Mouse (Mus musculus): ENCODE data around the gene Rpl11. TPM values are rescaled to one million over a fixed set of nuclear protein-coding genes. Genes with fewer than 3 reads are reported as not detected.
"Not testable (repeated sequence)": the region's sequence is repeated elsewhere in the genome, so short reads cannot be mapped to it uniquely, and the experiment has no call there.

Gene Rpl11
- polyA plus RNA-seq, 1 experiment from 2014 or later = 390 TPM

DNA sequence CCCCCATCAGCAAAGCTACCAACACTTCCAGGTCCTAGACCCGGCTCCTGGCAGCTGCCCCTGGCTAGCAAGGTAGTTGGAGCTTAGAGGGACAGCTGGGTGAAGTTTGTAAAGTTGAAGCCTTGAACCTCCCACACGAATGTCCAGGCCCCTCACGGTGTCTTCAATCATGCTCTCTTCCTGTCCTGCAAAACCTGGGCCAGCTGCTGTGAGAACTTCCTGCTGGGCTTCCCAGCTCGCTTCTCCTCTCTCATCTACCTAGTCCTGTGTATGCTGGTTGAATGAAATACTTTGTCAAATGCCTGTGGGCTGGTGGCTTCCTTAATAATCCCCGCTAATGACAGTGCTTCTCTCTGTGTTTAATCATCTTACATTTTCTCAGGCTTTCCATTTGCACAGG is 35.1 kb upstream of the Rpl11 start:
- DNase-seq (ENCODE audit: low spot score) = no peak
- Histone ChIP-seq H3K4me1 (peaks cover 14% of the 10 kb centered on the region), H3K36me3 (no peaks in the 10 kb centered on the region), H3K9me3 (no peaks in the 10 kb centered on the region), H3K4me3 (no peak overlapping the region), H3K27me3 (ENCODE audit: insufficient read depth, poor library complexity, severe bottlenecking) (peaks cover 15% of the 10 kb centered on the region; the same call in 1 of the 2 replicates), H3K27ac (no peak overlapping the region)
- 73% methylated on average over 5 of the region's 5 CpGs for WGBS

DNA sequence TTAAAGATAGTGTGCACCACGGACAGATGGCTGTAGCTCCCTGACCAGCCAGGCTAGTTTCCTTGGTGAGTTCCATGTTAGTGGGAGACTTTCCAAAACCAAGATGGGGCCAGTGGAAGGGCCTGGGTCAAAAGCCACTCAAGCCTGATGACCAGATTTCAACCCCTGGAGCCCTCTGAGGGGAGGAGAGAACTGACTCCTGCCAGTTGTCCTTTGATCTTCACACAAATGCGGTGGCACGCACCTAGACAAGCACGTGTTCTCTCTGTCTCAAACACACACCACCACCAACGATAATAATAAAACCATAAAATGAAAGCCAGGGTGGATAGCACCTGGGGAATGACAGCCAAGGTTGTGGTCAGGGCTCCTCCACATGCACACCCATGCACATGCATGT is 34.0 kb upstream of the Rpl11 start:
- Histone ChIP-seq H3K36me3 (no peaks in the 10 kb centered on the region), H3K27me3 (ENCODE audit: insufficient read depth, poor library complexity, severe bottlenecking) (peaks cover 25% of the 10 kb centered on the region), H3K4me3 (no peak overlapping the region), H3K9me3 (no peaks in the 10 kb centered on the region), H3K27ac (no peak overlapping the region), H3K4me1 (peaks cover 17% of the 10 kb centered on the region)
- 90% methylated on average over 5 of the region's 5 CpGs for WGBS
- no peak for DNase-seq (ENCODE audit: low spot score)

DNA sequence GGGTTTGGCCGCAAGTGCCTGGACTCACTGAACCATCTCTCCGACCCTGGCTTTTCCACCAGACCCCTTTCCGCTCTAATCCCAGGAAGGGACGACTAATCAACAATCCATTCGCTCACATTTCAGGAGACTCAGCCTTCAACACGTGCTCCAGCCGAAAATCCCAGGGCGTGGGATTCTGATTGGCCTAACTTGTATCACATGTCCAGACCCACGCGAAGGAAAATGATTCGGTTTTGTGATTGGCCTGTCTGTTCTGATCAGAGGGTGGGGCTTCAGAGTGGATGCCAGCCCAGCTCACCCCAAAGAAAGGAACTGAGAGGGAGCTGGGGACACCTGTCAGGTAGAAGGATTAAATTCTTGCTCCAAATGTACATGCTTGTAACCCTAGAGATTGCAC is 31.6 kb upstream of the Rpl11 start:
- Histone ChIP-seq H3K36me3 (no peaks in the 10 kb centered on the region), H3K27ac (no peak overlapping the region), H3K27me3 (ENCODE audit: insufficient read depth, poor library complexity, severe bottlenecking) (peaks cover 50% of the 10 kb centered on the region), H3K4me1 (peaks cover 25% of the 10 kb centered on the region), H3K4me3 (no peak overlapping the region), H3K9me3 (no peaks in the 10 kb centered on the region)
- no peak for DNase-seq (ENCODE audit: low spot score)
- 89% methylated on average over 11 of the region's 11 CpGs for WGBS

DNA sequence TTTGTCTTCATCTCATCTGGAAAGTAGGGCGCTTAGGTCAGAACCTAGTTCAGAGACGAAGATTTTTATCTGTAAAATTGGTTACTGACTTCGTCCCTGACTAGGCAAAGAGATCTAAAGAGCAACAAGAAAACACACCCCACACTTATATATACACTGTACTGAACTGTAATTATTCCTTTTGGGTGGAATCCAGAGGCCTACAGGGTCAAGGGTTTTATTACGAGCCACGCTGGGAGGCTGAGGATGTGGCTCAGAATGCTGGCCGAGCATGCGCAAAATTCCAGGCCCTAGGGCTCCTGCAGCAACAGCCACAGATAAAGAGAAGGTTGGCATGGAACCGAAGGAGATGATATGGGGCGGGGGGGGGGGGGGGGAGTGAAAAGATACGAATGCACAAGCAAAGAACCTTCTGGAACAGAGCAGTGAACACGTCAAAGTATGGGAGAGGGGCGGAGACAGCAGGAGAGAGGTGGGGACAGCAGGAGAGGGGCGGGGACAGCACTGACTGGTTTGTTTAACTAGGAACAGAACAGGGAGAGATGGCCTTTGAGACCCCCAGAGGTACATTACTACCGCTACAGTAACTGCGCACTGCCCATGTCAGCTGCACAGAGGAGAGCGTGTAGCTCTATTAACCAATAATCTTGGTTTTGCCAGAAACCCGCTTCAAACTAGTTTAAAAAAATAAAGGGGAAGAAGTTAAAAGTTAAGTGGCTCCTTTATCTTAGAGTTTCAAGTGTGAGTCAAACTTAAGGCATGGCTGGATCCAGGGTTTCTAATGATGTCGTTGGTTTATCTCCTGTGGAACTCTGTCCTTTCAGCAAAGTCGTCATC is 30.3 kb upstream of the Rpl11 start:
- Histone ChIP-seq H3K4me1 (peaks cover 13% of the 10 kb centered on the region), H3K27ac (no peak overlapping the region; the same call in 1 of the 2 replicates), H3K9me3 (no peaks in the 10 kb centered on the region), H3K27me3 (ENCODE audit: insufficient read depth, poor library complexity, severe bottlenecking) (peaks cover 52% of the 10 kb centered on the region), H3K36me3 (no peaks in the 10 kb centered on the region), H3K4me3 (no peak overlapping the region)
- WGBS = 68% methylated on average over 19 of the region's 19 CpGs
- DNase-seq (ENCODE audit: low spot score) = no peak

DNA sequence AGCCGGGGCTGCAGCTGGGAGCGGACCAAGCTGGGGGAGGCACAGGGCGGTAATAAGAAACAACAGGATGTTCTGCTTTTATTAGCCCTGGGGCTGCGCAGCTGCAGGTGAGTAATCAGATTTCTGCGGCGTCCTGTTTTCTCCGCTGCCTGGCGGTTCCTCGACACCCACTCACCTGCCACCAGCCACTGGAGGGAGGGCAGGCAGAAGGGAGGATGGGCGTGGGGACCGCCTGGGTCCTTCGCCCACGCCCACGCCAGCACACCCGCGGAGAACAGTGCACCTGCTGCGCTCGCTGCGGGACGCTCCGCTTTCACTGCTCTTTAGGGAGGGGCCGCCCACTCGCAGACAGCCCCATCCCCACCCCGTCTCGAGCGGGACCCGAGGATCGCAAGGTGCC is 28.5 kb upstream of the Rpl11 start:
- Histone ChIP-seq H3K27me3 (ENCODE audit: insufficient read depth, poor library complexity, severe bottlenecking) (peaks cover 46% of the 10 kb centered on the region), H3K4me3 (peak overlapping the region; percentile 49), H3K36me3 (no peaks in the 10 kb centered on the region), H3K9me3 (no peaks in the 10 kb centered on the region), H3K27ac (peak overlapping the region; percentile 53), H3K4me1 (peaks cover 21% of the 10 kb centered on the region)
- DNase-seq (ENCODE audit: low spot score) = no peak
- WGBS = 5% methylated on average over 28 of the region's 28 CpGs

DNA sequence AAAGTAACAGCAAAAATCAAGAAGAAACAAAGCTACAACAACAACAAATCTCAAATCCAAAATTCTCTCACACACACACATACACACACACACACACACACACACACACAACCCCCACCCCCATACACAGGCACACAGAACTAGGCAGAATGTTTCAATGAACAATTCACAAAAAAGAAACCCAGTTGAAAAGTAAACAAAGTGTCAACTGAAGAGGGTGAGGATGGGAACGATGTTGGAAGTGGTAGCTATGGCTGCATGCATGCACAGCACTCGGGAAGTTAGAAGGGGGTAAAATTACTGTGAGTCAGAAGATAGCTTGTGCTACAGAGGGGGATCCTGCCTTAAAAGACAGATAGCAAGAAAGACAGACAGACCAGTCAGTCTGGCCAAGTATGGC is 25.4 kb upstream of the Rpl11 start:
- Histone ChIP-seq H3K36me3 (no peaks in the 10 kb centered on the region), H3K9me3 (no peaks in the 10 kb centered on the region), H3K4me1 (peaks cover 21% of the 10 kb centered on the region), H3K27me3 (ENCODE audit: insufficient read depth, poor library complexity, severe bottlenecking) (peaks cover 43% of the 10 kb centered on the region), H3K4me3 (no peak overlapping the region), H3K27ac (no peak overlapping the region)
- 46% methylated on average over 2 of the region's 2 CpGs for WGBS
- no peak for DNase-seq (ENCODE audit: low spot score)

DNA sequence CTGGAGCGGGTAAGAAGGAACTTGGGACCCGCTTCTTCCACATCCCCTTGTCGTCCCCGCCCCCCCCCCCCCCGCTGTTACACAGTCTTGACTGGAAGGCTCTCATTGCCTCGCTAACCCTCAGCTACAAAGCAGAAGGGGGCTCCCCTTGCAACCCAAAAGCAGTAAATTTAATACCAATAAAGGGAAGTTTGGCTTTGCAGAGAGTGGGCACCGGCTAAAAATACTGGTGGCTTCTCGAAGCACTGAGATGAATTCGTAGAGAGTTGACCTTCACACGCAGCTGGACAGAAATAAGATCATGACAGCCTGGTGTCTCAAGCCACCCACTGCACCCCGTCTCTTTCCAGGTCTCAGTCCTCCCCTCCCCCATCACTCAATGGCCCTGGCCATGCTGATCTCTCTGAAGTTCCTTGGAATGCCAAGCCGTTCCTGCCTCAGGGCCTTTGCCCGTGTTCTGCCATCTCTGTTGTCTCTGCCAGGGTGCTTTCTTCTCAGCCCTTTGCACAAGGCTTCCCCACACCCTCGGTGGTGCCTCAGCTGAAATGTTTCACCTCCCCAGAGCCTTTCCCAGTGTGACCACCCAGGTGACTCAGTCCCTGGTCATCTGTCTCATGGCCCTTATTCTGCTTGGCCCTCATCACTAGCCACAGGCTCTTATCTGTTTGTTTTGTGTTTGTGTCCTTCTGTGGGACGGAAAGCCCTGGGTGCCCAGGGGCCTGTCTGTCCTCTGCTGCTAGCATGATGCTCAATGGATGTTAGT is 23.7 kb upstream of the Rpl11 start:
- WGBS = 58% methylated on average over 15 of the region's 15 CpGs
- peaks cover 15% of the 10 kb centered on the region for H3K4me1 ChIP-seq
- no peak overlapping the region for H3K4me3 ChIP-seq
- H3K27me3 ChIP-seq (ENCODE audit: insufficient read depth, poor library complexity, severe bottlenecking) = peaks cover 27% of the 10 kb centered on the region
- H3K27ac ChIP-seq = no peak overlapping the region
- no peaks in the 10 kb centered on the region for H3K36me3 ChIP-seq
- no peak for DNase-seq (ENCODE audit: low spot score)
- no peaks in the 10 kb centered on the region for H3K9me3 ChIP-seq

DNA sequence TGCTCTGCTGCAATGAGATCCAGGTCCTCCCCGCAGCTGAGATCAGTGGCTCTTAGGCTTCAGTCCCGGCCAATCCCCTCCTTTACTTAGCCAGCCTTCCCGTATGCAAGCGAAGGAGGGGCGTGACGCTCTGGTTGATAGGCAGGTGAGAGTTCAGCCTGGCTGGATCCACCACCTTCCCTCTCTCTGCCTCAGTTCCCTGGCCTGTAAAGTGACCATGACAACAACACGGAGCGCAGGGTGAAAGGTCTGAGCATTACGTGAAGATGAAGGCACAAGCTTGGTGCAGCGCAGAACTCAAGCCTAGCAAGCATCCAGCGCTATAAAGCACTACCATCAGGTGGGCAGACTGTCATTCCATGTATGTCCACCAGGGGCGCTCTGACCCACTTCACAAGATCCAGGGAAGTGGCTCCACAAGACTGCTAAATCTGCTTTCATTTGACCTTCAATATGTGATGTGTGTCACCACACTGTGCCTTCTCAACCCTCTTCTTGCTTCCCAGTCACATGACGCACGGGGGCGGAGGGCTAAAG is 18.0 kb upstream of the Rpl11 start:
- 3% methylated on average over 15 of the region's 15 CpGs for WGBS
- Histone ChIP-seq H3K9me3 (no peaks in the 10 kb centered on the region), H3K27me3 (ENCODE audit: insufficient read depth, poor library complexity, severe bottlenecking) (peaks cover 6% of the 10 kb centered on the region), H3K4me1 (peaks cover 29% of the 10 kb centered on the region), H3K36me3 (no peaks in the 10 kb centered on the region), H3K27ac (peak overlapping the region; percentile 59), H3K4me3 (peak overlapping the region; percentile 38)
- DNase-seq (ENCODE audit: low spot score) = peak; percentile 89

DNA sequence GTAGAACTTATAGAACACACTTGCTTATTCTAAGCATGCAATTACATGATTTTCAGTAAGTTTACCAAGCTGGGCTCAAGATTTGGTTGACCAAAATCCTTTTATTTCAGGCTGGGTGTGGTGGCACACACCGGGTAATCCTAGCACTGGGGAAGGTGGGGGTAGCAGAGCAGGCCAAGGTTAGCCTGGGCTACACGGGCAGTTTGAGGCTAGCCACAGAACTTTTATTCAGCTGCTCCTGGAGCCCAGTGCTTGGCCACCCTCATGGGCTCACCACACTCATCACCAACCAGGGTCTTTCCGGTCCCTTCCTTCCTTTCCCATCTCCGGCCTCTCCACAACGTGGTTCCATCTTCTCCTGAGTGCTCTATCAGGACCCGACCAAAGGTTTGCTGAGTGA is 17.4 kb upstream of the Rpl11 start:
- H3K27me3 ChIP-seq (ENCODE audit: insufficient read depth, poor library complexity, severe bottlenecking) = peaks cover 6% of the 10 kb centered on the region
- H3K4me1 ChIP-seq = peaks cover 29% of the 10 kb centered on the region
- no peaks in the 10 kb centered on the region for H3K9me3 ChIP-seq
- 49% methylated on average over 6 of the region's 6 CpGs for WGBS
- no peak overlapping the region for H3K4me3 ChIP-seq
- DNase-seq (ENCODE audit: low spot score) = no peak
- peak overlapping the region; percentile 59 for H3K27ac ChIP-seq
- no peaks in the 10 kb centered on the region for H3K36me3 ChIP-seq

DNA sequence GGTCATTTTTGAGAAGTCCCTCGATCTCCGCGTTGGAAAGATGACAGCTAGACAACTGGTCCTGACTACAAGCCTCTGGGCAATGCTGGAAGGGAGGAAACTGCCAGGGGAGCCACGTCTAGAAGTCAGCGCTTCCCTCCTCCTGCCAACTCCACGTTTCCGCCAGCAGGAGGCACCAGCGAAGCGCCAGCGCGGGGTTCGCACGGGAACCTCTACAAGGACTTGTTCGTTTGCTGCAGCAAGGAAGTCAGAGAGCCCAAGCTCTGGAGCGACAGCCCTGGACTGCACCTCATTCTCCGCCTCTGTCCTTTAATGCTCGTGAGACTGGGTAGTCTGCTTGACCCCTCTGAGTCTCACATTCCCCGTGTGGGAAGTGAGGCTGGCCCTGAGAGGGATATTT is 16.7 kb upstream of the Rpl11 start:
- peak; percentile 95 for DNase-seq (ENCODE audit: low spot score)
- peaks cover 29% of the 10 kb centered on the region for H3K4me1 ChIP-seq
- peaks cover 6% of the 10 kb centered on the region for H3K27me3 ChIP-seq (ENCODE audit: insufficient read depth, poor library complexity, severe bottlenecking)
- peak overlapping the region; percentile 59 for H3K27ac ChIP-seq
- WGBS = 4% methylated on average over 18 of the region's 18 CpGs
- no peaks in the 10 kb centered on the region for H3K36me3 ChIP-seq
- H3K4me3 ChIP-seq = no peak overlapping the region
- H3K9me3 ChIP-seq = no peaks in the 10 kb centered on the region

DNA sequence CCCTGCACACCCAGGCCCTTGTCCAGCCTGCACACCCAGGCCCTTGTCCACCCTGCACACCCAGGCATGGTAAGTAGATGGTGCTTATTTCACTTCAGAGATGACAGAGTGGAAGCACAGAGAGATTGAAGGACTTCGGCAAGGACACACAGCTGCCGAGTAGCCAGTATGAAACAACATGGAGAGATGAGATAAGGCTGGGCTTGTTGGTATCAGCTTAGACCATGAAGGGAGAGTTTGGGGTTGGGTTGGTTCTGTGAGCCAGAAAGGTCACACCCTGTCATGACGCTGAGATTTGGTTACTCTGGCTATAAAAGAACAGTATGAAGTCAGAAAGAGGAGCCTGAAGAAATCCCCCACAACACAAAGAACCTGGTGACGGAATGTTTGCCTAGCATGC is 16.1 kb upstream of the Rpl11 start:
- Histone ChIP-seq H3K27me3 (ENCODE audit: insufficient read depth, poor library complexity, severe bottlenecking) (peaks cover 6% of the 10 kb centered on the region), H3K9me3 (no peaks in the 10 kb centered on the region), H3K36me3 (no peaks in the 10 kb centered on the region), H3K27ac (no peak overlapping the region; the same call in 1 of the 2 replicates), H3K4me3 (no peak overlapping the region), H3K4me1 (peaks cover 29% of the 10 kb centered on the region)
- DNase-seq (ENCODE audit: low spot score) = no peak
- 52% methylated on average over 4 of the region's 4 CpGs for WGBS

DNA sequence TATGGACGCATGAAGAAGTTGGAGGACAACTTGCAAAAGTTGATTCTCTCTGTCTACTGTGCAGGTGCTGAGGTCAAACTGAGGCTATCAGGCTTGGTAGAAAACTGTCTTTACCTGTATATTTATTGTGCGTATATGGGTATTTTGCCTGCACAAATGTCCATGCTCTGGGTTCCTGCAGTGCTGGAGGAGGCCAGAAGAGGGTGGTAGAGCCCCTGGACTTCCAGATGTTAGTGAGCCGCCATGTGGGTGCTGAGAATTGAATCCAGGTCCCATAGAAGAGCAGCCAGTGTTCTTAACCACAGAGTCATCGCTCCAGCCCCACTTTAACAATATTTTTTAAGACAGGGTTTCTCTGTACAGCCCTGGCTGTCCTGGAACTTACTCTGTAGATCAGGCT is 9.9 kb upstream of the Rpl11 start:
- Histone ChIP-seq H3K27me3 (ENCODE audit: insufficient read depth, poor library complexity, severe bottlenecking) (no peaks in the 10 kb centered on the region), H3K4me1 (no peaks in the 10 kb centered on the region), H3K36me3 (no peaks in the 10 kb centered on the region), H3K9me3 (no peaks in the 10 kb centered on the region), H3K4me3 (no peak overlapping the region), H3K27ac (no peak overlapping the region)
- no peak for DNase-seq (ENCODE audit: low spot score)
- WGBS = 85% methylated on average over 4 of the region's 4 CpGs

DNA sequence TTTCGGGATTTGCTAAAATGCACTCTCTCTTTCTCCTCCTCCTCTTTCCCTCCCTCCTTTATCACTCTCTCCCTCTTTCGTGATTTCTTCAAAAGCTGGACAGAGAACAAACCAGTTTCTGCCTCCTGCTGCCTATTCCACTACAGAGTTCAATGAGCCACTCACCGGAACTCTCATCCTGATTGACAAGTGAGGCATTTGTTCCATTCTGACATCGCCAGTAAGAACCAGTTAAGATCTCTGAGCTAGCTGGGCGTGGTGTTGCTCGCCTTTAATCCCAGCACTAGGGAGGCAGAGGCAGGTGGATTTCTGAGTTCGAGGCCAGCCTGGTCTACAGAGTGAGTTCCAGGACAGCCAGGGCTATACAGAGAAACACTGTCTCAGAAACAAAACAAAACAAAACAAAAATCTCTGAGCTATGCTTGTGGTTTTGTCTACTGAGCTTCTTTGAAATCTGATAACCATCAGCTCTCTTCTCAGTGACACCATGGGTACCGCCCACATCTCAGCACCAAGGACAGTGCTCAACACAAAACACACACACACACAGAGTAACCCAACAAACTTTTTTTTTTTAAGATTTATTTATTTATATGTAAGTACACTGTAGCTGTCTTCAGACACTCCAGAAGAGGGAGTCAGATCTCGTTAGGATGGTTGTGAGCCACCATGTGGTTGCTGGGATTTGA is 6.7 kb upstream of the Rpl11 start:
- H3K4me3 ChIP-seq; H3K4me1 ChIP-seq; H3K27ac ChIP-seq; H3K9me3 ChIP-seq; H3K36me3 ChIP-seq; H3K27me3 ChIP-seq (ENCODE audit: insufficient read depth, poor library complexity, severe bottlenecking); DNase-seq (ENCODE audit: low spot score): not testable (repeated sequence)
- WGBS = 51% methylated on average over 9 of the region's 9 CpGs
